Mouse (Mus musculus) midbrain, embryonic 14.5 days (tissue): ENCODE data around the gene Mapk8ip1. TPM values are rescaled to one million over a fixed set of nuclear protein-coding genes. Genes with fewer than 3 reads are reported as not detected.
A peak's percentile ranks its signal among the peaks of the same experiment; 100 is the strongest.
"Not testable (repeated sequence)": the region's sequence is repeated elsewhere in the genome, so short reads cannot be mapped to it uniquely, and the experiment has no call there.

ENCODE experiments used
- ATAC-seq: fragments of 200-750 bp; cut with Nextera tagmentation; 2 replicates; pipeline ENCODE4 v1.8.0; 2017; ENCODE audit warnings: moderate number of reproducible peaks, moderate library complexity; ENCODE audit not compliant: low FRiP score, low TSS enrichment
- DNase-seq: peaks from one replicate; pipeline ENCODE4 v3.0.0-alpha.2; 2015
- H3K27ac ChIP-seq: fragments of 300-500 bp; sonication (generic); replicated peaks from 2 replicates; pipeline ENCODE4 v1.5.1; 2014; ENCODE audit warnings: mild to moderate bottlenecking, low read depth, low read length, moderate library complexity
- H3K27me3 ChIP-seq: fragments of 300-500 bp; sonication (generic); 2 replicates; pipeline ENCODE4 v1.6.1; 2014; ENCODE audit warnings: low read length, control low read depth, mixed read lengths; ENCODE audit not compliant: control insufficient read depth, insufficient read depth
- H3K36me3 ChIP-seq: fragments of 300-500 bp; sonication (generic); 2 replicates; pipeline ENCODE4 v1.6.1; 2014; ENCODE audit warnings: low read length, control low read depth; ENCODE audit not compliant: control insufficient read depth, insufficient read depth
- H3K4me1 ChIP-seq: fragments of 300-500 bp; sonication (generic); 2 replicates; pipeline ENCODE4 v1.6.1; 2014; ENCODE audit warnings: mild to moderate bottlenecking, antibody characterized with exemption, low read length, control low read depth; ENCODE audit not compliant: control insufficient read depth, insufficient read depth
- H3K4me2 ChIP-seq: fragments of 300-500 bp; sonication (generic); 2 replicates; pipeline ENCODE4 v1.6.1; 2014; ENCODE audit warnings: mild to moderate bottlenecking, low read length, moderate library complexity
- H3K4me3 ChIP-seq: fragments of 300-500 bp; sonication (generic); replicated peaks from 2 replicates; pipeline ENCODE4 v1.5.1; 2014; ENCODE audit warnings: low read depth, low read length
- H3K9ac ChIP-seq: fragments of 300-500 bp; sonication (generic); replicated peaks from 2 replicates; pipeline ENCODE4 v1.6.1; 2014; ENCODE audit warnings: mild to moderate bottlenecking, low read length, moderate library complexity
- H3K9me3 ChIP-seq: fragments of 300-500 bp; sonication (generic); 2 replicates; pipeline ENCODE4 v1.6.1; 2016; ENCODE audit warnings: low read length, control low read depth, mixed read lengths; ENCODE audit not compliant: control insufficient read depth
- WGBS: fragments of 180-500 bp; shearing (Covaris S2); extraction: QIAGEN DNeasy Blood & Tissue Kit; methylation state at CpG from one replicate; pipeline ENCODE4 v1.1.7; 2014; 5-methylcytosine and 5-hydroxymethylcytosine counted together
- polyA plus RNA-seq: library from polyadenylated mRNA; unstranded; fragments of >200 nt; fragmentation: Nextera tagmentation; extraction: Ambion mirVana; gene quantifications from 2 replicates; pipeline ENCODE4 v1.2.1, GENCODE M21; 2014

Mapk8ip1 gene
- polyA plus RNA-seq, 1 experiment from 2014 or later, result 62.4 TPM

DNA sequence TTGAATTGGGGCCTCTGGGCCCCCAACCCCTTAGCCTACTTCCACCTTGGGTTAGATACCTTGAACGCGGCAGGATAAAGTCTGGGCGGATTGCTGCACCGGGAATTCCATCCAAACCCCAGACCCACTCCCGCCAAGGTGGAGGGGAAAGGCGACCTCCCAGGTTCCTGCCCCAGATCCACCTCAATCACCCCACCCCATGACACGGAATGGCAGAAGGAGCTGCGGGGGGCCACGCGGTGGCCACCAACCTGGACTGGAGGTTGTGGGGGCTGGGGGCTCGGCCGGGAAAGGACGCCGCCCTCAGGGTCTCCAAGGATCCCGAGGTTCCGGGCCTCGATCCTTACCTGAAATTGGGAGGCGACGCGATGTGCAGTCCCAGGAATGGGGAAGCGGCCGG lies 381 bp downstream of the Mapk8ip1 start:
- Histone ChIP-seq H3K4me1 (peaks cover 28% of the 10 kb centered on the region), H3K27me3 (no peaks in the 10 kb centered on the region), H3K36me3 (peaks cover 23% of the 10 kb centered on the region), H3K27ac (peak overlapping the region; percentile 76), H3K4me3 (peak overlapping the region; percentile 83), H3K4me2 (peak overlapping the region; percentile 79), H3K9me3 (no peaks in the 10 kb centered on the region), H3K9ac (peak overlapping the region; percentile 98)
- DNase-seq (peak; percentile 54), ATAC-seq (peak; percentile 28; the same call in 1 of the 2 replicates)
- WGBS, result 1% methylated on average over 22 of the region's 22 CpGs

DNA sequence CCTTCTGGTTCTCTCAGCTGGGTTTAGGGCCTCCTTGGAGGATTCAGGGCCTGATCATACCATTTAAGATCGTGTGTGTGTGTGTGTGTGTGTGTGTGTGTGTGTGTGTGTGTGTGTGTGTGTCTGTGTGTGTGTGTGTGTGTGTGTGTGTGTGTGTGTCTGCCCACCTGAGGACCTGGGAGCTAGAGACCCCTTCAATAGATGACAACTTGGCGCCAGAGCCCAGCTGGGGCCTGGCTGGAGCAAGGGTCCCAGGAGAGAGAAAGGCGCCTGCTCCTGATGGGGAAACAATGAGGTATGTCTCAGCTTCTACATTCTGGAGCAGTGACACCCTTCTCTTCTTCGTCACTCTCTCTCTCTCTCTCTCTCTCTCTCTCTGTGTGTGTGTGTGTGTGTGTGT lies 1.2 kb downstream of the Mapk8ip1 start:
- H3K36me3 ChIP-seq, result peaks cover 15% of the 10 kb centered on the region
- peak overlapping the region; percentile 83 for H3K4me3 ChIP-seq
- WGBS, result 16% methylated on average over 4 of the region's 4 CpGs
- DNase-seq, result peak; percentile 49
- not testable (repeated sequence) for H3K27ac ChIP-seq, H3K27me3 ChIP-seq, H3K9me3 ChIP-seq, ATAC-seq
- peak overlapping the region; percentile 98; the same call in 1 of the 2 replicates for H3K9ac ChIP-seq
- H3K4me1 ChIP-seq, result peaks cover 26% of the 10 kb centered on the region
- H3K4me2 ChIP-seq, result peak overlapping the region; percentile 79

DNA sequence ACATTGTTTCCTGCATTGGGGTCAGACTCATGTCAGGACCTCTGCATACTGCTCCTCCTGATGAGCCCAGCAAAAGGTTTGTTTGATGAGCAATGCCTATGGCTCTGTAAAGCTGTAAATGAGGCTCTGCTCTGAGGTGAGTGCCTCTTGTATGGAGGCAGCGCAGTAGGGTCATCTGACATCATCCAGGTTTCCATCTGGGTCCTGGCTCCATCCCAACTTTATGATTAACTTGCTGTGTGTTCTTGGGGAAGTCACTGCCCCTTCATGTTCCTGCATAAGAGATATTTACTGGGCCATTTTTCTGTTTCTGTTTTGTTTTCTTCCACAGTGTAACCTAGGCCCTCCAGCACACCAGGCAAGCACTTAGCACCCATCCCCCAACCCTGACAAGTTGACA lies 3.6 kb downstream of the Mapk8ip1 start:
- DNase-seq, result no peak
- Histone ChIP-seq H3K4me1 (peaks cover 39% of the 10 kb centered on the region), H3K27me3 (no peaks in the 10 kb centered on the region), H3K4me2 (peak overlapping the region; percentile 27; the same call in 1 of the 2 replicates), H3K4me3 (no peak overlapping the region), H3K36me3 (no peaks in the 10 kb centered on the region), H3K27ac (no peak overlapping the region), H3K9me3 (no peaks in the 10 kb centered on the region), H3K9ac (no peak overlapping the region)
- no peak for ATAC-seq
- 83% methylated on average over 1 of the region's 1 CpGs for WGBS

DNA sequence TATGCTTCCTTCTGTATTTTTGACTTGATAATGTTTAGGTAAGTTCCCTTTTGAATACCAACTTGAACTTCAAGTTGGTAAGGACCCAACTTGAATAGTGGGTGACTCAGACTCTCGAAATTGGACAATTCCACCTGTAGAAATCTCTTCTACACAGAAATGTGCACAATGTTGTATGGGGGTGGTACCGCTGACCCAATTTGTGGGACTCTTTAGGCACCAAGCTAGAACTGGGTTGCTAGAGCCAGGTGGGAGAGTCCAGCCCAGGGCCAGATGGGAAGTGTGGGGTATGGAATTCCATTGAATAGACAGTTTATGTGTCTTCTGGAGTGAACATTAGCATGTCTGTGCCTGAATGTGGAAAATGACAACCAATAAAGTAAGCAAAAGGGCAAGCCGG lies 5.5 kb downstream of the Mapk8ip1 start:
- Histone ChIP-seq H3K4me3 (no peak overlapping the region), H3K9ac (no peak overlapping the region), H3K36me3 (0 out of 2 replicates have a peak, but pooled peaks cover 3% of the 10 kb centered on the region), H3K9me3 (no peaks in the 10 kb centered on the region), H3K4me2 (no peak overlapping the region), H3K27me3 (no peaks in the 10 kb centered on the region), H3K4me1 (peaks cover 54% of the 10 kb centered on the region), H3K27ac (no peak overlapping the region)
- WGBS, result 94% methylated on average over 3 of the region's 3 CpGs
- DNase-seq (no peak), ATAC-seq (no peak)

DNA sequence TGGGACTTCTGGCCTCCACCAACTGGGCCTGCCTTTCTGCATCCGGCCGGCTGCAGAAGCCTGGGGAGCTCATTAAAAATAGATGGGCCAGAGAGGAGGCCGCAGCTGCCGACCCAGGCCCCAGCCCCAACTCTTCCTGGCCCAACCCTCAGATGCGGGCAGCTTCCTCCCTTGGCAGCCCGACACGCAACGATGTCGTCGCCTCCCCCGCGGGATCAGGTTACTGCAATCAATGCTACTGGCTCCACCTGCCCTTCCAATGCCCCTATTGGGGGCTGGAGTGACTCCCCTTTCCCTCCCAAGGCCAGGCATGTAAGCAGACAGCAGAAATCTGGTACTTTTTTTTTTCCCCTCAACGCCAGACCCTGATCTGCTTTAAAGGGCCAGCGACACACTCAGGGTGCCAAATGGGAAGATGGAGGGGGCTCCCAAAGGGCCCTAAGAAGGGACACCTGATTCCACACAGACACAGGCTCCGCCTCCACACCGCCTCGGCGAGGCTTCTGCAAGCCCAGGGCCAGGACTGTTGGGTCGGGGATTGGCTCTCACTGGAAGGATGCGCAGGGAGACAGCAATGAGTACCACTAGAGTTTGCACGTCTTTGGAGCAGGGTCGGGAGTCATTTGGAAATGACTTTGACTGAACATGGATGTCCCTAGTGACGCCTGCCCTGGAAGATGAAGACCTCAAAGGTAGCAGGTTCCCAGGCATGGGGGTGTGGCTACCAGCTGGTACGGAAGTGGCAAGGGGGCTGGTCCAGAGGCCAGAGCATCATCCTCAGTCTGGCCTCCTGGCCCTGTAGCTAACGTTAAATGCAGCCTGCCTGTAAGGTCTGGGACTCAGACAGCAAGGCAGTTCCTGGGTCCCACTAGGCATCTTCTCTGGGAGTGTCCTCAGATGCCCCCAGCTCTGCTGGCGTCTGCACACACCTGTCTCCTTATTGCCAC lies 8.5 kb downstream of the Mapk8ip1 start:
- Histone ChIP-seq H3K27me3 (no peaks in the 10 kb centered on the region), H3K9ac (peak overlapping the region; percentile 58), H3K4me2 (peak overlapping the region; percentile 59), H3K4me1 (peaks cover 56% of the 10 kb centered on the region), H3K36me3 (peaks cover 8% of the 10 kb centered on the region), H3K9me3 (no peaks in the 10 kb centered on the region), H3K27ac (peak overlapping the region; percentile 88), H3K4me3 (peak overlapping the region; percentile 29)
- DNase-seq (peak; percentile 72), ATAC-seq (no peak)
- 4% methylated on average over 26 of the region's 26 CpGs for WGBS

DNA sequence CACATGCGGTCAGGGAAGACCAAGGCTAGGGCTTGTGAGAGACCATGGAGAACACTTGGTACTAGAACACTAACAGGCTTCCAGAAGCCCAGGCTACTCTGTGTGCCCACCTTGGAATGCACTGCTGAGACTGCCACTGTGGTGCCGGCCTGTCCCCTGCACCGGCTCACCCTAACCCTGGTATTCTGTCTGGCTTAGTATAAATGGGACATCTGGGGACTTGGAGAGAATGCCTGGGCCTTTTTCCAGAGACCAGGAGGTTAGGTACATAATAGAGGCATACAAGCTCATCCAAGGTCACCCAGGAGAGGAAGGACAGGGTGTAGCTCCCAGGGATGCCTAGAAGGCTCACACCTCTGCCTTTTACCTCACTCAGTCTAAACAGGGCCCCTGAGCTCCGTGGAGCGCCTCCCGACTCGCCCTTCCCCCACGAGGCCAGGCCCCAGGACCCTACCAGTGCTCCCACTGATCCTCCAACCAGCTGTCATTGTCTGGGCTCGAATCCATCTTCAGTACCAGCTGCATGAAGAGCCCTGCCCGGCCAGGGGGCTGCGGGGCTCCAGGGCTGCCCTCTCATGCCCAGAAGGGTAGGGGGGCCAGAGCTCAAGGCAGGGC lies 9.3 kb downstream of the Mapk8ip1 start:
- H3K27me3 ChIP-seq, result no peaks in the 10 kb centered on the region
- peaks cover 57% of the 10 kb centered on the region for H3K4me1 ChIP-seq
- H3K4me2 ChIP-seq, result peak overlapping the region; percentile 59
- WGBS, result 17% methylated on average over 11 of the region's 11 CpGs
- H3K4me3 ChIP-seq, result peak overlapping the region; percentile 29
- peaks cover 15% of the 10 kb centered on the region for H3K36me3 ChIP-seq
- H3K9ac ChIP-seq, result peak overlapping the region; percentile 58
- no peak for DNase-seq
- no peaks in the 10 kb centered on the region for H3K9me3 ChIP-seq
- peak overlapping the region; percentile 88 for H3K27ac ChIP-seq
- no peak; the same call in 1 of the 2 replicates for ATAC-seq

DNA sequence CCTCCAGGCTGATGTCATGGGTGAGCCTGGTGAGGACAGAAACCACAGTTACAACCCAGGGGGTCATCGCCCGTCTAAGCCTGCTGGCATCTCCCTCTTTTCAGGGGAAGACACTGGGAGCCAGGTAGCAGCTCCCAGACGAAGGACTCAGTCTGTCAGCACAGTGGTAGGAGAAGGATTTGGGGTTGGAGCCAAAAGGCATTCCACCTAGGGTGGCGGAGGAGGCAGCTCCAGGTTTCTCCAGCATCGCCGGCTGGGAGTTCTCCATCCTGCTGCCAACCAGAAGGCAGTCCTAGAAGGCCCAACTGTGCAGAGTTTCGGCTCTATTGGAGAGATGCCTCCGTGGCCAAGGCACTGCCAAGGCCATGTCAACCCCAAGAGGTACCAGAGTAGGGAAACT lies 9.9 kb downstream of the Mapk8ip1 start:
- H3K9me3 ChIP-seq, result no peaks in the 10 kb centered on the region
- H3K4me3 ChIP-seq, result no peak overlapping the region
- H3K27me3 ChIP-seq, result no peaks in the 10 kb centered on the region
- H3K27ac ChIP-seq, result peak overlapping the region; percentile 88; the same call in 1 of the 2 replicates
- peak overlapping the region; percentile 59 for H3K4me2 ChIP-seq
- no peak for DNase-seq
- WGBS, result 88% methylated on average over 8 of the region's 8 CpGs
- H3K4me1 ChIP-seq, result peaks cover 57% of the 10 kb centered on the region
- peaks cover 22% of the 10 kb centered on the region for H3K36me3 ChIP-seq
- H3K9ac ChIP-seq, result no peak overlapping the region
- no peak for ATAC-seq

DNA sequence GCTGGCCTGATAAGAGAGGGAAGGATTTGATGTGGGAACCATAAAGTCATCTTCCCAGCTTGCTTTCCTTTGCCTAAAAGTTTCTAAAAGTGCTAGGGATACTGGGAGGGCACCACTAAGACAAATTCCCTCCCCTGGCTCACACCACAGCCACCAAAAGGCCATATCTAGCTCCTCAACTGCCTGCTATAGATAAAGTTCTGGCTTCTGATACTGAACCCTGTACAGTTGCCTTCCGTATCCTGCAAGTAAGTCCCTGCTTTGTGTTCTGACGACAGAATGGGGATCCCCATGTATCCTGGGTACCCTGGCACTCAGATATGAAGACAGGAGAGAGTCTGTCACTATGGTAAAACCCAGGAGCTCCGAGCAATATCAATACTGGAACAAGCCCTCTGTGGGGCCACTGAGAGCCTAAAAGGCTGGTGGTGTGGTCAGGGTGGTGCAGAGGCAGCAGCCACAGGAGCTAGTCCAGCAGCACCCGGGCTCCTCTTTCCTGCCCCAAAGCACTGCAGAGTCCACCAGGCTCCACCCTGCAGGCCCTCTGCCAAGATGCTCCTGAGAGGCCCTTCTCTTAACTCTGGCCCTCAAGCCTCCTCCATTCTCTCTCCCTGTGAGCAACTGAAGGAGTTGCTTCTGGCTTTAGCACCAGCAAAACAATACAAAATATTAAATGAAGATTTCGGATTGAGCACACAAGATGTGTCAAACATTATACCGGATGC lies 10.7 kb downstream of the Mapk8ip1 start:
- Histone ChIP-seq H3K9me3 (no peaks in the 10 kb centered on the region), H3K4me1 (peaks cover 57% of the 10 kb centered on the region), H3K4me2 (peak overlapping the region; percentile 76), H3K4me3 (no peak overlapping the region), H3K9ac (no peak overlapping the region), H3K27me3 (no peaks in the 10 kb centered on the region), H3K27ac (peak overlapping the region; percentile 83; the same call in 1 of the 2 replicates), H3K36me3 (peaks cover 30% of the 10 kb centered on the region)
- DNase-seq (no peak), ATAC-seq (no peak)
- WGBS, result 71% methylated on average over 6 of the region's 6 CpGs
